ENCODE assay signal across 11 mouse cellular contexts in the genomic region with DNA sequence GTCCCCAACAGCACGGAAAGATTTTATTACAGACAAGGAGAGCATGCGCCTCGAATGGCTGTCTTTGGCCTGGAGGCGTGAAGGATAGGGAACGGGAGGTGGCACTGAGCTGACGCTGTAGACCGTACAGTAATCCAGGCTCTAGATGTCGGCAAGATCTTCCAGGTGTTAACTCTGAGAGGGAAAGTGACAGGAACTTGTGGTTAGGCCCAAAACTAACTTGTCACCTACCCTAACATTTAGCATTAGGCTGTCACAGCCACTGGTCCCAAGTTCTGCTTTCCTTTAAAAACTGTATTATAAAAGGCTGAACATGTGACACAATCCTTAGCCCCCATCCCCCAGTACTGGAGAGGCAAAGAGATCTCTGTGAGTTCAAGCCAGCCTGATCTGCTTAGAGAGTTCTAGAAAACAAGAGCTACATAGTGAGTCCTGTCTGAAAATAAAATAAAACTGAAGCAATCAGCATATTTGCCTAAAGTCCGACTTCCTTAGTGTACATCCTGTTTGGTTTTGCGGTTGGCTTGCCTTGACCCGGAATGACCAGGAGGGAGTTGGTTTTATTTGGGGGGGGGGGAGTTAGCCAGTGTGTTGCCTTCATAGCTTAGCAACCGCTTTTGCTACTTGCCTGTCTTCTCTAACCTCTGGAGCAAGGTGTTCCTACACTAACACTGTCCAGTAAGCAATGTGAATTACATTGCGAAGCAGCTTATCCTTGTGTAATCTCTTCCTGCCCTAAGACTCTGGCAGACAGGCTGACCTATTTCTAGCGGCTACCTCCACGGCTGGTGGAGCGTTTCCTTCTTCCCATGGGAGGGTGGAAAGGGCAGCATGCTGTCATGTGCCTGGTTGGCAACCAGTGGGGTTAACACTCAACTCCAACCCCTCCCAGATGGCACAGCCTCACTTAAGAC.
DNase-seq lines count a peak whose midpoint lies in the region; ATAC-seq and TF ChIP-seq lines count a peak whose summit lies in the region.
"Had no signal": no experiment of that assay in that cellular context is flagged by ENCODE, and none has a peak within 500 bp of the region (broad histone marks: within the 10 kb centered on the region; RNA-seq: fewer than 3 reads in every experiment).

No protein-coding gene starts in this region.

- H3K9ac ChIP-seq in kidney, postnatal 0 days (ENCODE audit: low read depth, low read length) = no peak overlapping the region
- H3K9ac ChIP-seq: hindbrain, embryonic 12.5 days had no signal

- no peak for TF ChIP-seq POLR2A in bone marrow, adult 2 months (IDR thresholded peaks at IDR 0.05; ENCODE audit: borderline replicate concordance, control insufficient read depth, low read depth, low read length)

- H3K9me3 ChIP-seq in kidney, postnatal 0 days (replicated peaks; ENCODE audit: low read length) = no peaks in the 10 kb centered on the region
- H3K9me3 ChIP-seq in megakaryocyte, embryonic 14.5 days = no peaks in the 10 kb centered on the region
- H3K9me3 ChIP-seq: hindbrain, embryonic 12.5 days had no signal

- H3K4me1 ChIP-seq in bone marrow, adult 2 months (ENCODE audit: control insufficient read depth, insufficient read depth, low read length) = peaks cover 4% of the 10 kb centered on the region
- H3K4me1 ChIP-seq in kidney, postnatal 0 days (replicated peaks; ENCODE audit: insufficient read depth, low read length) = 0 out of 2 replicates have a peak, but pooled peaks cover 2% of the 10 kb centered on the region
- H3K4me1 ChIP-seq in megakaryocyte, embryonic 14.5 days = peaks cover 36% of the 10 kb centered on the region
- H3K4me1 ChIP-seq: hindbrain, embryonic 12.5 days had no signal

- no peak overlapping the region for H3K4me2 ChIP-seq in kidney, postnatal 0 days (ENCODE audit: low read length)
- H3K4me2 ChIP-seq: hindbrain, embryonic 12.5 days had no signal

- WGBS in bone marrow, adult 2 months = 22% methylated on average over 16 of the region's 16 CpGs
- 55% methylated on average over 16 of the region's 16 CpGs for WGBS in kidney, postnatal 0 days

- H3K27ac ChIP-seq in bone marrow, adult 2 months (ENCODE audit: control insufficient read depth, insufficient read depth, low read depth, low read length, poor library complexity) = peak overlapping the region; percentile 67
- H3K27ac ChIP-seq in kidney, postnatal 0 days = peak overlapping the region; percentile 22; the same call in 1 of the 2 replicates
- H3K27ac ChIP-seq: hindbrain, embryonic 12.5 days had no signal

- TF ChIP-seq CTCF in bone marrow, adult 2 months (IDR thresholded peaks at IDR 0.05; ENCODE audit: control insufficient read depth, insufficient read depth, low read length) = no peak
- TF ChIP-seq CTCF in kidney, postnatal 0 days (IDR thresholded peaks at IDR 0.05; ENCODE audit: low read depth) = no peak

- ATAC-seq in kidney, postnatal 0 days (replicated peaks; ENCODE audit: low FRiP score, low read depth) = no peak; the same call in 1 of the 2 replicates

- H3K4me3 ChIP-seq in bone marrow, adult 2 months (replicated peaks; ENCODE audit: control insufficient read depth, low read depth, low read length) = no peak overlapping the region
- no peak overlapping the region for H3K4me3 ChIP-seq in kidney, postnatal 0 days (replicated peaks; ENCODE audit: low read depth, low read length)
- H3K4me3 ChIP-seq in megakaryocyte, embryonic 14.5 days (replicated peaks) = peak overlapping the region; percentile 64
- H3K4me3 ChIP-seq: hindbrain, embryonic 12.5 days had no signal

- no peaks in the 10 kb centered on the region for H3K27me3 ChIP-seq in kidney, postnatal 0 days (ENCODE audit: insufficient read depth, low read length)
- no peaks in the 10 kb centered on the region for H3K27me3 ChIP-seq in megakaryocyte, embryonic 14.5 days (replicated peaks)
- H3K27me3 ChIP-seq: hindbrain, embryonic 12.5 days had no signal

- DNase-seq in heart, adult 8-10 months (ENCODE audit: low spot score) = peak; percentile 26
- no peak for DNase-seq in heart, postnatal 4 days
- peak; percentile 44 for DNase-seq in kidney, postnatal 0 days (ENCODE audit: low spot score)
- DNase-seq in cerebellum, postnatal 25 days = no peak
- DNase-seq in left cerebral cortex, adult 11 months (ENCODE audit: low spot score) = no peak
- no peak for DNase-seq in layer of hippocampus, postnatal 36 days
- DNase-seq: right cerebral cortex, postnatal 25 days; thymus, postnatal 25 days had no signal

- H3K36me3 ChIP-seq in kidney, postnatal 0 days (ENCODE audit: insufficient read depth, low read length) = no peaks in the 10 kb centered on the region
- H3K36me3 ChIP-seq in megakaryocyte, embryonic 14.5 days (replicated peaks; ENCODE audit: low read length) = peaks cover 100% of the 10 kb centered on the region
- H3K36me3 ChIP-seq: hindbrain, embryonic 12.5 days had no signal

Comparison
In these comparisons a context has a peak if more than half of its experiments do, and no peak if none do; other contexts are left out.
1. DNase-seq: peak in heart, adult 8-10 months (single experiment) and kidney, postnatal 0 days (single experiment); none in heart, postnatal 4 days (single experiment), cerebellum, postnatal 25 days (0 of 2), left cerebral cortex, adult 11 months (single experiment) and layer of hippocampus, postnatal 36 days (0 of 2).